Mouse (Mus musculus) hindbrain, embryonic 13.5 days (tissue): ENCODE measurements at regions not wholly inside any gene's neighbourhood (a gene's known extent, or its start where the extent isn't known, plus 50 kb on each side); places are given as distances from the start of the nearest gene placed in this dataset.

Experiments used
- ATAC-seq: fragments of 200-750 bp; cut with Nextera tagmentation; 2 replicates; pipeline ENCODE4 v1.8.0; 2017; ENCODE audit warnings: moderate TSS enrichment; ENCODE audit not compliant: low FRiP score
- H3K27ac ChIP-seq: fragments of 300-500 bp; sonication (generic); 2 replicates; pipeline ENCODE4 v1.5.1; 2015; ENCODE audit warnings: inconsistent platforms, mild to moderate bottlenecking, moderate library complexity
- H3K27me3 ChIP-seq: fragments of 300-500 bp; sonication (generic); 2 replicates; pipeline ENCODE4 v1.6.1; 2015; ENCODE audit warnings: mild to moderate bottlenecking, inconsistent platforms
- H3K36me3 ChIP-seq: fragments of 300-500 bp; sonication (generic); 2 replicates; pipeline ENCODE4 v1.6.1; 2015; ENCODE audit warnings: mild to moderate bottlenecking, inconsistent platforms
- H3K4me1 ChIP-seq: fragments of 300-500 bp; sonication (generic); replicated peaks from 2 replicates; pipeline ENCODE4 v1.6.1; 2015; ENCODE audit warnings: inconsistent platforms
- H3K4me2 ChIP-seq: fragments of 300-500 bp; sonication (generic); 2 replicates; pipeline ENCODE4 v1.6.1; 2015; ENCODE audit warnings: inconsistent platforms, mild to moderate bottlenecking, moderate library complexity
- H3K4me3 ChIP-seq: fragments of 300-500 bp; sonication (generic); 2 replicates; pipeline ENCODE4 v1.5.1; 2015; ENCODE audit warnings: mild to moderate bottlenecking, inconsistent platforms
- H3K9ac ChIP-seq: fragments of 300-500 bp; sonication (generic); 2 replicates; pipeline ENCODE4 v1.6.1; 2015; ENCODE audit warnings: mild to moderate bottlenecking, inconsistent platforms
- H3K9me3 ChIP-seq: fragments of 300-500 bp; sonication (generic); 2 replicates; pipeline ENCODE4 v1.6.1; 2016; ENCODE audit warnings: inconsistent platforms
- WGBS: fragments of 180-500 bp; shearing (Covaris S2); methylation state at CpG from one replicate; pipeline ENCODE4 v1.1.7; 2015; 5-methylcytosine and 5-hydroxymethylcytosine counted together

GRCm38 (mm10) chr11:112839721-112840494 is 57.9 kb downstream of the Sox9 start:
- Histone ChIP-seq H3K4me2 (peak overlapping the region; percentile 25), H3K9ac (no peak overlapping the region), H3K36me3 (no peaks in the 10 kb centered on the region), H3K4me1 (peaks cover 15% of the 10 kb centered on the region), H3K27me3 (no peaks in the 10 kb centered on the region), H3K9me3 (no peaks in the 10 kb centered on the region), H3K27ac (peak overlapping the region; percentile 70), H3K4me3 (no peak overlapping the region)
- 8% methylated on average over 10 of the region's 10 CpGs for WGBS
- ATAC-seq, result no peak

- no peaks in the 10 kb centered on the region for H3K27me3 ChIP-seq
- H3K9me3 ChIP-seq, result no peaks in the 10 kb centered on the region
- 8% methylated on average over 10 of the region's 10 CpGs for WGBS
- no peak overlapping the region for H3K4me3 ChIP-seq
- no peak overlapping the region for H3K9ac ChIP-seq
- H3K4me2 ChIP-seq, result peak overlapping the region; percentile 25
- ATAC-seq, result no peak
- no peaks in the 10 kb centered on the region for H3K36me3 ChIP-seq
- H3K4me1 ChIP-seq, result peaks cover 10% of the 10 kb centered on the region
- peak overlapping the region; percentile 70 for H3K27ac ChIP-seq
Observed at GRCm38 (mm10) chr11:112840495-112840828, 58.4 kb downstream of the Sox9 start.

DNA sequence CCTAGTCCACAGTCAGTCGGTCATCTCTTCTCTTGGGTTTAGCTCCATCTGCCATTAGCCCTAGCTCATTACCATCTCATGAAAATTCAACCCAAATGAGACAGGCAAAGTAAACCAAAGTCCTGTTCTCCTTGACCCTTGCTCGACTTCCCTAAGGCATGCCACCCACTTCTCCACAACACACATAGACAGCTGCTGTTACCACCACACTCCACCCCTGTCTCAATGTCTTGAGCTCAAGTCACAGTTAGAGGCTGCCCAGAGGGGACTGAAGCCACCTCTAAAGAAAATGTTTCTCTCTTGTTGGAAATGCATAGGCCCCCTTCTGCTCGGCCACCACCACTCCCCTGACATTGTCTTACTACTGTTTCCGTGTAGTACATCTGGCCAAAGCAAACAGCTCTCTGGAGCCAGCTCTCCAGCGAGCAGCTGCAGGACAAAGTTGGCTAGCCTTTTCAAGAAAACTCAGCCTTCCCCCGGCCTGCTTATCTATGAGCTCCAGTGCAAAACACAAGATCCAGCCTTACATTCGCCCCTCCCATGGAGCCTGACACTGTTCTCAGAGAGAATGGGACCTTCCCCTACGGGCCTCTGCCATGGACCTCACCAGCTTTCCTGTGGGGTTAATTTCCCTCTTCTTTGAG is 62.4 kb downstream of the Sox9 start:
- Histone ChIP-seq H3K27me3 (no peaks in the 10 kb centered on the region), H3K9me3 (no peaks in the 10 kb centered on the region), H3K4me2 (no peak overlapping the region), H3K4me1 (peaks cover 9% of the 10 kb centered on the region), H3K4me3 (no peak overlapping the region), H3K36me3 (no peaks in the 10 kb centered on the region), H3K27ac (no peak overlapping the region), H3K9ac (no peak overlapping the region)
- ATAC-seq, result no peak
- WGBS, result 68% methylated on average over 8 of the region's 8 CpGs

DNA sequence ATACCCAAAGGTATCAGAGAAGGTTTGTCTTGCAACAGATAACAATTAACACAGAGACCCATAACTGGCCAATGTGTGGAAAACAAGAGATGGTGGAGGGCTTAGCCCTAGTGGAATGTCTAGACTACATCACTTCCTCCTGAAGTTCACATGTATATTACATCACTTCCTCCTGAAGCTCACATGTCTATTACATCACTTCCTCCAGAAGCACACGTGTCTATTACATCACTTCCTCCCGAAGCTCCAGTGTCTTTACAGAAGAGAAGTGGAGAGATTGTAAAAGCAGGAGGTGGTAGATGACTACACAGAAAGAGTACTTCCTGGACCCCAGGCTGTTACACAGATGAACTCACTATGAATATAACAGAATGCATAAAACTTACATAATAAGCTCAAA is 65.1 kb downstream of the Sox9 start:
- no peaks in the 10 kb centered on the region for H3K27me3 ChIP-seq
- no peaks in the 10 kb centered on the region for H3K9me3 ChIP-seq
- H3K9ac ChIP-seq, result no peak overlapping the region
- no peaks in the 10 kb centered on the region for H3K4me1 ChIP-seq
- no peak for ATAC-seq
- 96% methylated on average over 2 of the region's 2 CpGs for WGBS
- H3K4me3 ChIP-seq, result no peak overlapping the region
- no peak overlapping the region for H3K27ac ChIP-seq
- H3K4me2 ChIP-seq, result no peak overlapping the region
- H3K36me3 ChIP-seq, result no peaks in the 10 kb centered on the region

DNA sequence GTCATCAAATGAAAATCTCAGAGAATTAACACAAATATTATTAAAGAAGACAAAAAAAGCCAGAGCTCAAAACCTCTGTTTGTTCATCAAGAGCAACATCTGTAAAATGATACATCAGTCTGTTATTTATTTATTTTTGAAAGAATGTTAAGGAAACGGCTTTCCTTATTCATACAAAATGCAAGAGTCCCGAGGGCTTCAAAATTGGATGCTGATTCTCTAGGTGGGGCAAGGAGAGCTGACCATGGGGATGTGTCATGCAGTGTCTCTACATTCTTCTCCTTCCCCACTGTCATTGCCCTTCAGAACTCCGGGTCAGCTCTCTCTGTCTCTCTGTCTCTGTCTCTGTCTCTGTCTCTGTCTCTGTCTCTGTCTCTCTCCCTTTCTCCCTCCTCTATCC is 65.8 kb downstream of the Sox9 start:
- Histone ChIP-seq H3K27me3 (no peaks in the 10 kb centered on the region), H3K9me3 (no peaks in the 10 kb centered on the region), H3K9ac (no peak overlapping the region), H3K27ac (no peak overlapping the region), H3K36me3 (no peaks in the 10 kb centered on the region), H3K4me1 (no peaks in the 10 kb centered on the region), H3K4me3 (no peak overlapping the region), H3K4me2 (no peak overlapping the region)
- ATAC-seq, result no peak
- WGBS, result 82% methylated on average over 3 of the region's 3 CpGs

- Histone ChIP-seq H3K9me3 (no peaks in the 10 kb centered on the region), H3K4me2 (no peak overlapping the region), H3K27ac (no peak overlapping the region), H3K27me3 (no peaks in the 10 kb centered on the region), H3K9ac (no peak overlapping the region), H3K4me3 (no peak overlapping the region), H3K36me3 (no peaks in the 10 kb centered on the region), H3K4me1 (no peaks in the 10 kb centered on the region)
- no peak for ATAC-seq
- WGBS, result 86% methylated on average over 5 of the region's 5 CpGs
Observed at GRCm38 (mm10) chr11:112849974-112850373, 68.0 kb downstream of the Sox9 start.

GRCm38 (mm10) chr11:112850532-112851272 is 68.7 kb downstream of the Sox9 start:
- no peak overlapping the region for H3K9ac ChIP-seq
- no peak overlapping the region for H3K4me3 ChIP-seq
- no peak for ATAC-seq
- no peak overlapping the region for H3K27ac ChIP-seq
- WGBS, result 85% methylated on average over 13 of the region's 13 CpGs
- no peaks in the 10 kb centered on the region for H3K9me3 ChIP-seq
- no peaks in the 10 kb centered on the region for H3K4me1 ChIP-seq
- H3K36me3 ChIP-seq, result no peaks in the 10 kb centered on the region
- H3K4me2 ChIP-seq, result no peak overlapping the region
- no peaks in the 10 kb centered on the region for H3K27me3 ChIP-seq

GRCm38 (mm10) chr11:112851321-112851720 is 69.3 kb downstream of the Sox9 start:
- 87% methylated on average over 9 of the region's 9 CpGs for WGBS
- Histone ChIP-seq H3K36me3 (no peaks in the 10 kb centered on the region), H3K4me3 (no peak overlapping the region), H3K27ac (no peak overlapping the region), H3K4me1 (no peaks in the 10 kb centered on the region), H3K27me3 (no peaks in the 10 kb centered on the region), H3K4me2 (no peak overlapping the region), H3K9ac (no peak overlapping the region), H3K9me3 (no peaks in the 10 kb centered on the region)
- no peak for ATAC-seq

DNA sequence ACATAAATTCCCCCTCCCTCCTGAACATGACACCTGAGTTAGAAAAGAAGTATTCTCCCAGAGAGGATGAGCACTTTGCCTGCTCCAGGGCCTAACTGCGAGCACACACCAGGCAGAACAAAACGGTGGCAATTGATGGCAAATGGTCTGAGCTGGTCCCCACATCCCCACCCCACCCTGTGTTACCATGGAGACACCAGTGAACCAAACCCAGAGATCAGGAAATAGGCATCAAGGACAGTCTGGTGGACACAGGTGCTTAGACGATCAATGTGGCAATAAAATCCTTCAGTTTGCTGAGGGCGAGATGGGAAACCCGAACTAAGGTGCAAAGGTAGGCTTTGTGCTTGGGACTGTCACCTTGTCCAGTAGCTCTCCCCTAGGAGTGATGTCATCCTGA is 74.0 kb downstream of the Sox9 start:
- ATAC-seq, result no peak
- Histone ChIP-seq H3K27me3 (no peaks in the 10 kb centered on the region), H3K9ac (no peak overlapping the region), H3K4me3 (no peak overlapping the region), H3K4me2 (no peak overlapping the region), H3K27ac (no peak overlapping the region), H3K9me3 (peaks cover 7% of the 10 kb centered on the region; the same call in 1 of the 2 replicates), H3K4me1 (peaks cover 16% of the 10 kb centered on the region), H3K36me3 (no peaks in the 10 kb centered on the region)
- WGBS, result 54% methylated on average over 5 of the region's 5 CpGs

DNA sequence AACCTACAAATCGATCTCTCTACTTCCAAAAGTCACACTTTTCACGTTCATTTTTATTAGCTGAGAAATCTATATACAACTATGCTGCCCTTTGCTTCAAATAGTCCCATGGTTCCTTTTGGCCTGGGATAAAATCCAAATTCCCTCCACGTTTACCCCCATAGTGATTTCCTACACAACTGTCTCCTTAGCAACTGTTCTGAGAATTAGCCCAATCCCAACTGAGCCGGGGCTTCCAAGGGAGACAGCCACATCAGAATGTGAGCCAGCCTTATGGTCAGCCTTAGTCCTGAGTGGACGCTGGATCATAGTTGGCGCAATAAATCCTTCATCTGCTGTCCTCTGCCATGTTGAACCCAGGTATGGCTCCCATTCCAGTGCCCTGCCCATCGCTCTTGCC is 77.3 kb downstream of the Sox9 start:
- H3K27ac ChIP-seq, result 0 out of 2 replicates have a peak overlapping the region, but pooled peaks have one; percentile 27
- H3K4me1 ChIP-seq, result peaks cover 22% of the 10 kb centered on the region
- H3K27me3 ChIP-seq, result no peaks in the 10 kb centered on the region
- H3K4me2 ChIP-seq, result no peak overlapping the region
- H3K9ac ChIP-seq, result no peak overlapping the region
- WGBS, result 69% methylated on average over 7 of the region's 7 CpGs
- peak; percentile 35; the same call in 1 of the 2 replicates for ATAC-seq
- H3K36me3 ChIP-seq, result no peaks in the 10 kb centered on the region
- no peak overlapping the region for H3K4me3 ChIP-seq
- peaks cover 7% of the 10 kb centered on the region; the same call in 1 of the 2 replicates for H3K9me3 ChIP-seq

GRCm38 (mm10) chr11:112860797-112861196 is 78.8 kb downstream of the Sox9 start:
- no peaks in the 10 kb centered on the region for H3K36me3 ChIP-seq
- H3K27me3 ChIP-seq, result peaks cover 4% of the 10 kb centered on the region; the same call in 1 of the 2 replicates
- peak overlapping the region; percentile 73 for H3K27ac ChIP-seq
- peaks cover 7% of the 10 kb centered on the region; the same call in 1 of the 2 replicates for H3K9me3 ChIP-seq
- WGBS, result 8% methylated on average over 11 of the region's 11 CpGs
- ATAC-seq, result peak; percentile 76
- H3K4me3 ChIP-seq, result no peak overlapping the region
- H3K9ac ChIP-seq, result 0 out of 2 replicates have a peak overlapping the region, but pooled peaks have one; percentile 19
- H3K4me2 ChIP-seq, result peak overlapping the region; percentile 23; the same call in 1 of the 2 replicates
- peaks cover 22% of the 10 kb centered on the region for H3K4me1 ChIP-seq

GRCm38 (mm10) chr11:112861233-112861632 is 79.2 kb downstream of the Sox9 start:
- peaks cover 4% of the 10 kb centered on the region; the same call in 1 of the 2 replicates for H3K27me3 ChIP-seq
- H3K27ac ChIP-seq, result peak overlapping the region; percentile 73
- no peaks in the 10 kb centered on the region for H3K36me3 ChIP-seq
- peak overlapping the region; percentile 23; the same call in 1 of the 2 replicates for H3K4me2 ChIP-seq
- peak; percentile 49 for ATAC-seq
- H3K4me3 ChIP-seq, result no peak overlapping the region
- H3K9ac ChIP-seq, result 0 out of 2 replicates have a peak overlapping the region, but pooled peaks have one; percentile 19
- H3K4me1 ChIP-seq, result peaks cover 22% of the 10 kb centered on the region
- WGBS, result 45% methylated on average over 5 of the region's 5 CpGs
- peaks cover 7% of the 10 kb centered on the region; the same call in 1 of the 2 replicates for H3K9me3 ChIP-seq
